Mouse (Mus musculus) testis, adult 2 months (tissue): ENCODE data around the gene Hpse2. TPM values are rescaled to one million over a fixed set of nuclear protein-coding genes. Genes with fewer than 3 reads are reported as not detected.

Experiments used
- H3K27ac ChIP-seq: fragments of 200-500 bp; 2 replicates; pipeline ENCODE4 v1.5.1; 2012; ENCODE audit warnings: low read depth, low read length; ENCODE audit not compliant: control insufficient read depth, insufficient read depth
- H3K27me3 ChIP-seq: fragments of 200-500 bp; 2 replicates; pipeline ENCODE4 v1.6.1; 2012; ENCODE audit warnings: mild to moderate bottlenecking, low read length, moderate library complexity; ENCODE audit not compliant: control insufficient read depth, insufficient read depth
- H3K36me3 ChIP-seq: fragments of 200-500 bp; 2 replicates; pipeline ENCODE4 v1.6.1; 2012; ENCODE audit warnings: mild to moderate bottlenecking, low read length; ENCODE audit not compliant: control insufficient read depth, insufficient read depth
- H3K4me1 ChIP-seq: fragments of 200-500 bp; 2 replicates; pipeline ENCODE4 v1.6.1; 2012; ENCODE audit warnings: low read length; ENCODE audit not compliant: control insufficient read depth, insufficient read depth
- H3K4me3 ChIP-seq: fragments of 200-500 bp; 2 replicates; pipeline ENCODE4 v1.5.1; 2012; ENCODE audit warnings: low read depth, mild to moderate bottlenecking, low read length, moderate library complexity, mixed read lengths; ENCODE audit not compliant: control insufficient read depth
- CTCF ChIP-seq: fragments of 200-500 bp; IDR thresholded peaks from 2 replicates; pipeline ENCODE4 v1.5.1; 2012; ENCODE audit warnings: low read depth, mild to moderate bottlenecking, inconsistent platforms, low read length, moderate library complexity; ENCODE audit not compliant: control insufficient read depth, insufficient read depth, insufficient replicate concordance
- POLR2A ChIP-seq: fragments of 200-500 bp; IDR thresholded peaks from 2 replicates; pipeline ENCODE4 v1.6.1; 2012; ENCODE audit warnings: low read depth, mild to moderate bottlenecking, inconsistent platforms, low read length, moderate library complexity; ENCODE audit not compliant: control insufficient read depth
- polyA plus RNA-seq: library from polyadenylated mRNA; depleted of rRNA; stranded (reverse); fragments of >200 nt; gene quantifications from 2 replicates; pipeline ENCODE4 v1.2.3, GENCODE M21; 2012

The Hpse2 gene
- polyA plus RNA-seq, 1 experiment = 1.3 TPM

DNA sequence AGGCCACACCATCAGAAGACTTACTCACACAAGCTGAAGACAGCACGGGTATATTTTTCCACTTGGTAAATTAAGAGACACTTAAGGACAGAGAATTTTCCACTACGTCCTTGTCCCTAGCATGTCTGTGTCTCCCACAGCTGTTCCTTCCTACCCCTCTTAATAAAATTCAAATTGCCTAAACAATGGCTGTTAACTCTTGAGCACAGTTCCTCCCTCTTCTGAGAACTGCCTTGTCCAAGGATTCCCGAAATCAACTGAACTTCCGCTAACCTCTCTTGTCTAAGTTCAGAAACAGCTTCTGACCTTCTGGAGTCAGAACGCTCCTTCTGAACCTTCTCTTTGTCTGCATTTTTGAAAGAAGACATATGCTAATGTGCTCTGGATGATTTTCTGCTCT is 496.6 kb downstream of the Hpse2 start:
- Histone ChIP-seq H3K4me1 (no peaks in the 10 kb centered on the region), H3K27ac (no peak overlapping the region), H3K27me3 (no peaks in the 10 kb centered on the region), H3K36me3 (no peaks in the 10 kb centered on the region), H3K4me3 (no peak overlapping the region)
- no peak for TF ChIP-seq POLR2A
- TF ChIP-seq CTCF = no peak

DNA sequence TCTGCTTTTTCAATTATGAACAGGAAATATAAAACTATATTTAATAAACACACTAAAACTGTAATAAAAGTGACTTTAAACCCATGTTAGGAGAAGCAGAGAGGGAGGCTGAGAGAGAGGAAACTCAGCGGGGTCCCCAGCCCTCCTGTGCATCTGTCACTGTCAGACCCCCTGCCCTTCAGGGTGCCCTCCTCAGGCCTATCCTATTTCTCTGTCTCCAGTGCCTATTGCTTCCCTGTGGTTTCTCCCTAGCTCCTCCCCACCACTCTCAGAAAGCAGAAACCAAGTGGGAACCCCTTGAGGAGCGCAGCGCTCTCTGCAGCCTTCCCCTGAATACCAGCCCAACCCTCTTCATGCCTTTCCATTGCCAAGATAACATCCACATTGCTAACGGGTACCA is 510.5 kb downstream of the Hpse2 start:
- TF ChIP-seq CTCF (no peak), POLR2A (no peak)
- H3K4me1 ChIP-seq = no peaks in the 10 kb centered on the region
- no peaks in the 10 kb centered on the region for H3K27me3 ChIP-seq
- no peaks in the 10 kb centered on the region for H3K36me3 ChIP-seq
- H3K4me3 ChIP-seq = no peak overlapping the region
- no peak overlapping the region for H3K27ac ChIP-seq

- Histone ChIP-seq H3K4me3 (no peak overlapping the region), H3K27me3 (no peaks in the 10 kb centered on the region), H3K36me3 (no peaks in the 10 kb centered on the region), H3K4me1 (no peaks in the 10 kb centered on the region), H3K27ac (no peak overlapping the region)
- TF ChIP-seq POLR2A (no peak), CTCF (no peak)
These were observed 511.6 kb downstream of the Hpse2 start for GRCm38 (mm10) chr19:42876563-42876962.

DNA sequence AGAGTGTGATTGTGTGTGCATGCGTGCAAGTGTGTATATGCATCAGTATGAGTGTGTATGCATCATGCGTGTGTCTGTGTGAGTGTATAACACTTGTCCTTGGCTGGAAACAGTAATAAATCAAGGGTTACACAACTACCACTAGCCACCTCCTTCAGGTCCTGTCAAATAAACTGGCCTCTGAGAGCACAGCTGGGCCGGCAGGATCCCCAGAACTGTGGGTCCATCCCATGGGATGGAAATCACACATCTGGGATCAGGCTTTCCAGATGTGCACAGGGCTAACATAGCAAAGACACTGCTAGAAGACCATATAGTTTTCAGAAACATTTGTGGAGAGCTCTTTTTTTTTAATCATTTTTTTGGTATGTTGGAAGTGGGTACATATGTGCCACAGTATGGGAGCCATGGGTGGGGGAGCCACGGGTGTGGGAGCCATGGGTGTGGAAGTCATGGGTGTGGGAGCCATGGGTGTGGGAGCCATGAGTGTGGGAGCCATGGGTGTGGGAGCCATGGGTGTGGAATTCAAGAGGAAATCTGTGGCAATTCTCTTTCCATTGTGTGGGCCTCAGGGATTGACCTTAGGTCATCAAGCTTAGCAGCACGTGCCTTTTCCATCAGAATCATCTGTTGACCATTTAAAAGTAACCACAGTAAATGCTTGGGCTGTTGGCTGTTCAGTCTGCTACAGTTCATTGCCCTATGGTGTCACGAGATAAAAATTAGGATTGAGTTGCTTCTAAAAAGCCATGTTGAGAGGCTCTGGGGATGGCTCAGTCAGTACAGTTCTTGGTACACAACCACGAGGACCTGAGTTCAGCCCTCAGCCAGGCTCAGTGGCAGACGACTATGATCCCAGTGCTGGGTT is 518.3 kb downstream of the Hpse2 start:
- Histone ChIP-seq H3K4me3 (no peak overlapping the region), H3K27ac (no peak overlapping the region), H3K36me3 (no peaks in the 10 kb centered on the region), H3K4me1 (no peaks in the 10 kb centered on the region), H3K27me3 (no peaks in the 10 kb centered on the region)
- TF ChIP-seq POLR2A (no peak), CTCF (no peak)

DNA sequence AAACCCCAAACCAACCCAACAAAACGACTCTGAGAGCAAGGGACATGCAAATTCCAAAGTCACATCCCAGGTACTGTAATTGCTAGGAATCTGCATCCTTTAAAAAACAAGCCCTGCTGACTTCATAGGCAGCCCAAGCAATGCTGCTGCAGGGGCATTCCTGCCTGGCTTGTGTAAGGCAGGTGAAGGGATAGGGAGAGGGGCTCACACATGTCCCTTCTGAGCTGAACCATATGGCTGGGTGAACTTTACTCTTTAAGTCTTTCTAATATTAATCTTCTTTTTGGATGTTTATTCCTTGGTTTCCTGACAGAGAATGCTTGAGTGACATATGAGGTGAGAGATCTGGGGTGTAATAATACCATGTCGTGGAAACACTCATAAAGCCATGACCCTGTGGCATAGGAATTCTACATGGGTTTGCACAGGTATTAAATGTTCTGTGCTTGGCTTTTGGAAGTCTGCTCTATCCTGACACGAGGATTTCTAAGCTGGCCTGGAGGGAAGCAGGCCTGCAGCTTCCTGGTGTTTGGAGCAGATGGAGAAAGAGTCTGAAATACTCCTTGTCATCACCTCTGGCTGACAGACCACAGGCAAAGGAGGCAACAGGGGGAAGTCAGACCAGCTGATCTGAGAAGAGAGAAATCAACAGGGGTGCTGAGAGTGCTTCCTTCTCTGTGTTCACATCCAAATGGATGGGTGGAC is 519.0 kb downstream of the Hpse2 start:
- Histone ChIP-seq H3K4me1 (no peaks in the 10 kb centered on the region), H3K4me3 (no peak overlapping the region), H3K27ac (no peak overlapping the region), H3K36me3 (no peaks in the 10 kb centered on the region), H3K27me3 (no peaks in the 10 kb centered on the region)
- TF ChIP-seq POLR2A (no peak), CTCF (no peak)

- no peaks in the 10 kb centered on the region for H3K36me3 ChIP-seq
- TF ChIP-seq CTCF (no peak), POLR2A (no peak)
- no peak overlapping the region for H3K27ac ChIP-seq
- no peaks in the 10 kb centered on the region for H3K27me3 ChIP-seq
- no peaks in the 10 kb centered on the region for H3K4me1 ChIP-seq
- H3K4me3 ChIP-seq = no peak overlapping the region
These were observed 525.1 kb downstream of the Hpse2 start for GRCm38 (mm10) chr19:42863013-42863412.

DNA sequence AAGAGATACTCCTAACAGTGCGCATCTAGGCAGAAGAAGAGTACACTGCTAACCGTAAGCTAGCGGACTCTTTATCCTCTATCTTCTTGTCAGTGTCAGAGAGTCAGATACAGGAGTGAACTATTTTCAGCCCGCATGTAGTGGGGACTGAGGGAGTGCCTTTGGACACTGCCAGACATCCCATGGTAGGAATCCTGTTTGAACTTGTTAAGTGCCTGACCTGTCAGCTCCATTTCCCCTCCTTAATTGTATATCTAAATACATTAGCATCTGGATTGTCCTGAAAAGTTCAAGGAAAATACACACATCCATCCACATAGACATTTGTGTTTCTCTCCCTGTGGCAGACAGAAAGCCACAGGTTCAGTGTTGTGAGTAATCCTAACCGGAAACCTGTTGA is 531.1 kb downstream of the Hpse2 start:
- no peak overlapping the region for H3K4me3 ChIP-seq

More for the DNA sequence above, 531.1 kb downstream of the Hpse2 start:
- H3K4me1 ChIP-seq = no peaks in the 10 kb centered on the region
- TF ChIP-seq POLR2A (no peak), CTCF (no peak)
- H3K27ac ChIP-seq = no peak overlapping the region
- no peaks in the 10 kb centered on the region for H3K27me3 ChIP-seq
- H3K36me3 ChIP-seq = no peaks in the 10 kb centered on the region
